Mouse (Mus musculus): Measurements from ENCODE around the gene Mark1. TPM values are rescaled to one million over a fixed set of nuclear protein-coding genes. Genes with fewer than 3 reads are reported as not detected.

The Mark1 gene
- polyA plus RNA-seq, 2 experiments from 2014 or later: not detected

- ATAC-seq: no peak
These were observed 113.2 kb downstream of the Mark1 start for GRCm38 (mm10) chr1:184886160-184886559.

GRCm38 (mm10) chr1:184882281-184883268 lies 116.8 kb downstream of the Mark1 start, which contains the start of gene C130074G19Rik:
Gene C130074G19Rik (minus strand): TSS chr1:184883218.
- no peak for ATAC-seq

- ATAC-seq: no peak
These were observed 117.5 kb downstream of the Mark1 start for GRCm38 (mm10) chr1:184881861-184882260.

- ATAC-seq: no peak
These were observed 118.2 kb downstream of the Mark1 start for GRCm38 (mm10) chr1:184881211-184881610.

- ATAC-seq: no peak
These were observed 120.5 kb downstream of the Mark1 start for GRCm38 (mm10) chr1:184878860-184879259.

- ATAC-seq: no peak
These were observed 122.1 kb downstream of the Mark1 start for GRCm38 (mm10) chr1:184877306-184877705.

GRCm38 (mm10) chr1:184873910-184874309 lies 125.5 kb downstream of the Mark1 start:
- no peak for ATAC-seq

- no peak for ATAC-seq
These were observed 127.1 kb downstream of the Mark1 start for GRCm38 (mm10) chr1:184872069-184872819.

GRCm38 (mm10) chr1:184871506-184871905 lies 127.9 kb downstream of the Mark1 start:
- no peak for ATAC-seq

- ATAC-seq: no peak
These were observed 128.6 kb downstream of the Mark1 start for GRCm38 (mm10) chr1:184870646-184871385.

GRCm38 (mm10) chr1:184869939-184870565 lies 129.3 kb downstream of the Mark1 start:
- no peak for ATAC-seq

GRCm38 (mm10) chr1:184867640-184868120 lies 131.7 kb downstream of the Mark1 start:
- ATAC-seq: no peak

- ATAC-seq: no peak
These were observed 135.0 kb downstream of the Mark1 start for GRCm38 (mm10) chr1:184864381-184864801.

GRCm38 (mm10) chr1:184862636-184863035 lies 136.7 kb downstream of the Mark1 start:
- ATAC-seq: no peak

GRCm38 (mm10) chr1:184861551-184861950 lies 137.8 kb downstream of the Mark1 start:
- no peak for ATAC-seq

GRCm38 (mm10) chr1:184860276-184860675 lies 139.1 kb downstream of the Mark1 start:
- ATAC-seq: no peak

- ATAC-seq: no peak
These were observed 141.1 kb downstream of the Mark1 start for GRCm38 (mm10) chr1:184858253-184858652.

- ATAC-seq: no peak
These were observed 142.2 kb downstream of the Mark1 start for GRCm38 (mm10) chr1:184857216-184857615.

GRCm38 (mm10) chr1:184853922-184854321 lies 145.4 kb downstream of the Mark1 start:
- ATAC-seq: no peak

- ATAC-seq: peak; percentile 42
These were observed 146.0 kb downstream of the Mark1 start for GRCm38 (mm10) chr1:184853339-184853738.

- ATAC-seq: peak; percentile 84
These were observed 147.4 kb downstream of the Mark1 start for GRCm38 (mm10) chr1:184851741-184852618.

All from CD4-positive, CD25-positive, alpha-beta regulatory T cell, adult 4 months (primary cell).